Mouse (Mus musculus) midbrain, postnatal 0 days (tissue): ENCODE measurements at regions not wholly inside any gene's neighbourhood (a gene's known extent, or its start where the extent isn't known, plus 50 kb on each side); places are given as distances from the start of the nearest gene placed in this dataset.

Source experiments
- ATAC-seq: fragments of 200-750 bp; cut with Nextera tagmentation; 2 replicates; pipeline ENCODE4 v1.8.0; 2017; ENCODE audit warnings: moderate number of reproducible peaks, mild to moderate bottlenecking, moderate TSS enrichment, moderate library complexity; ENCODE audit not compliant: low FRiP score
- DNase-seq: peaks from one replicate; pipeline ENCODE4 v3.0.0-alpha.2; 2015; ENCODE audit warnings: low spot score
- H3K27ac ChIP-seq: fragments of 300-500 bp; sonication (generic); 2 replicates; pipeline ENCODE4 v1.5.1; 2014; ENCODE audit warnings: low read depth, mild to moderate bottlenecking, low read length, mixed read lengths
- H3K27me3 ChIP-seq: fragments of 300-500 bp; sonication (generic); 2 replicates; pipeline ENCODE4 v1.6.1; 2014; ENCODE audit warnings: low read length, control low read depth, mixed read lengths; ENCODE audit not compliant: insufficient read depth
- H3K36me3 ChIP-seq: fragments of 300-500 bp; sonication (generic); 2 replicates; pipeline ENCODE4 v1.6.1; 2014; ENCODE audit warnings: low read length, control low read depth, mixed read lengths; ENCODE audit not compliant: insufficient read depth
- H3K4me1 ChIP-seq: fragments of 300-500 bp; sonication (generic); 2 replicates; pipeline ENCODE4 v1.6.1; 2014; ENCODE audit warnings: mild to moderate bottlenecking, control low read depth, antibody characterized with exemption, low read length, mixed read lengths; ENCODE audit not compliant: insufficient read depth
- H3K4me2 ChIP-seq: fragments of 300-500 bp; sonication (generic); 2 replicates; pipeline ENCODE4 v1.6.1; 2014; ENCODE audit warnings: low read depth, mild to moderate bottlenecking, low read length, mixed read lengths; ENCODE audit not compliant: poor library complexity, severe bottlenecking
- H3K4me3 ChIP-seq: fragments of 300-500 bp; sonication (generic); 2 replicates; pipeline ENCODE4 v1.5.1; 2014; ENCODE audit warnings: low read depth, mild to moderate bottlenecking, low read length, moderate library complexity
- H3K9ac ChIP-seq: fragments of 300-500 bp; sonication (generic); replicated peaks from 2 replicates; pipeline ENCODE4 v1.6.1; 2014; ENCODE audit warnings: mild to moderate bottlenecking, low read length, moderate library complexity, mixed read lengths; ENCODE audit not compliant: poor library complexity, severe bottlenecking
- H3K9me3 ChIP-seq: fragments of 300-500 bp; sonication (generic); 2 replicates; pipeline ENCODE4 v1.6.1; 2016; ENCODE audit warnings: low read length, control low read depth
- CTCF ChIP-seq: IDR thresholded peaks from 2 replicates; pipeline ENCODE4 v1.5.1; 2016; ENCODE audit warnings: antibody characterized with exemption, mild to moderate bottlenecking
- WGBS: fragments of 180-500 bp; shearing (Covaris S2); extraction: QIAGEN DNeasy Blood & Tissue Kit; methylation state at CpG from one replicate; pipeline ENCODE4 v1.1.7; 2014; 5-methylcytosine and 5-hydroxymethylcytosine counted together

DNA sequence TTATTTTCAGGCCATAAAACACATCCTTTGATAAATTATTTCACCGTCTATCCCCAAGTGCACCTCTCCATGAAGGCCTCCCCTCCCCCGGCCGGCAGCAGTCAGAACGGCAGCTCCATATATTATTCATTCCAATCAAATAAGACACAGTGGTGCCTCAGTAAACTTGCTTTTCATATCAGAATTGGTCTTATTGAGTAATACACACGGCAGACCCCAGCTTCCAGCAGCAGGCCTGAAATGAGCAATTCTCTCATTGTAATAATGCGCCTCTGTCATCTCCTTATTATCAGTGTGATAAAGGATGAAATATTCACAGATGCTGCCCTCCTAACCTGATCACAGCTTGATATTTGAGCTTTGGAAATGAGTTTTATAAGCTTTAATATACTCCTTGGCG, 169.0 kb upstream of the 4930535I16Rik start:
- Histone ChIP-seq H3K4me1 (no peaks in the 10 kb centered on the region), H3K9me3 (no peaks in the 10 kb centered on the region), H3K9ac (no peak overlapping the region), H3K27me3 (no peaks in the 10 kb centered on the region), H3K4me2 (no peak overlapping the region), H3K4me3 (no peak overlapping the region), H3K27ac (no peak overlapping the region), H3K36me3 (no peaks in the 10 kb centered on the region)
- DNase-seq (no peak), ATAC-seq (no peak)
- no peak for TF ChIP-seq CTCF
- 53% methylated on average over 7 of the region's 7 CpGs for WGBS

DNA sequence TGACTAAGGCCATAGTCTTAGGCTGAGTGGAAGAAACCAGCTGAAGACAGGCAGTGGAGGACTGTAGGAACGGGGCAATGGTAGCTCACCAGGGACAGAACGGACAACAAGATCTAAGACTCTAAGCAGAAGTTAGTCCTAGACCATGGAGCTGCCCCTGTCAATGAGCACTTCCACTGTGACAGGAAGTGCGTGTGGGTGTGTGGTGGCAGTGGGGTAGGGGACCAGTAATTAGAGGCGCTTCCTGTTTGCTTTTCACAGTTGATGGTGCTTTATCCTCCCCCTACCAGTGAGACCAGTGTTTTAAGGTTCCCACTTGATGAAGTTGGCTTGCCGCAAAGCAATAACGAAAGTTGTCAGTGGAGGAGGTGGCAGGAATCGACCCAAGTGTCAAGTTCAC, 168.4 kb upstream of the 4930535I16Rik start:
- DNase-seq (no peak), ATAC-seq (no peak)
- Histone ChIP-seq H3K4me3 (no peak overlapping the region), H3K9me3 (no peaks in the 10 kb centered on the region), H3K4me2 (no peak overlapping the region), H3K27ac (no peak overlapping the region), H3K9ac (no peak overlapping the region), H3K36me3 (no peaks in the 10 kb centered on the region), H3K27me3 (no peaks in the 10 kb centered on the region), H3K4me1 (no peaks in the 10 kb centered on the region)
- TF ChIP-seq CTCF: no peak
- 78% methylated on average over 7 of the region's 7 CpGs for WGBS

DNA sequence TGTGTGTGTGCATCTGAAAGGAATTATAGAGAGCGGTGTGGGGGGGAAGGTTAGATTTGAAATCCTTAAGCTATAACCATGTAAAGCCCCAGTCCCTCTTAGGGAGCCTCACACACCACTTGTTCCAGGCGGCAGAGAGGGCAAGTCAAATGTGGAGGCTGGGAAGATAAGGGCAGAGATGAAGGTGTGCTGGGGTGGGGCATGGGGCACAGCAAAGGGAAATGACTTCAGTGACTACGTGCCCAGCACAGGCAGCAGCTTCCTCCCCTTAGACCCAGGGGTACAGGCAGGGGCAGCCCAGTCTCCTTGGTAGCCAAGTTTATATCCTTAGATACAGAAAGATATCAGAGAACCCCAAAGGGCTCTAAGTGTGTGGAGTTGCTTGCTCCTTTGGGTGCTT, 161.8 kb upstream of the 4930535I16Rik start:
- no peak for TF ChIP-seq CTCF

DNA sequence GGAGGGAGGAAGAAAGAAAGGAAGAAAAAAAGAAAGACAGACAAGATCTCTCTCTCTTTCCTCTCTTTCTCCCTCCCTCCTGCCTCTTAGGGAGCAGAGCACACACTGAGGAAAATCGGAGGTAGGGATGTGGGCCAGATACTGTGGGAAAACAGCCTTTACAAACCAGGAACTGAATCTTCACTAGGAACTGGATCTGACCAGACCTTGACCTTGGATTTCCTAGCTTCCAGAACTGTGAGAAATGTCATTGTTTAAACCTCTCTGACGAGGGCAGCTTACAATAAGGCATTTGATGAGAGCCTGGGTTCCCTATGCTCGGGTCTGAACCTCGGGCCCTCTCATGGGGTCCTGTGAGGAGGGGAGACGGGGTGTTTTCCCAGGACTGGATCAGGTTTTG, 157.7 kb upstream of the 4930535I16Rik start:
- no peaks in the 10 kb centered on the region for H3K9me3 ChIP-seq
- DNase-seq (no peak), ATAC-seq (no peak)
- no peak overlapping the region for H3K4me3 ChIP-seq
- 74% methylated on average over 5 of the region's 5 CpGs for WGBS
- no peaks in the 10 kb centered on the region for H3K36me3 ChIP-seq
- no peak overlapping the region for H3K4me2 ChIP-seq
- H3K4me1 ChIP-seq: no peaks in the 10 kb centered on the region
- no peaks in the 10 kb centered on the region for H3K27me3 ChIP-seq
- H3K9ac ChIP-seq: no peak overlapping the region
- no peak overlapping the region for H3K27ac ChIP-seq
- TF ChIP-seq CTCF: no peak

More for the DNA sequence above, 161.8 kb upstream of the 4930535I16Rik start:
- Histone ChIP-seq H3K27me3 (no peaks in the 10 kb centered on the region), H3K4me1 (no peaks in the 10 kb centered on the region), H3K4me3 (no peak overlapping the region), H3K9ac (no peak overlapping the region), H3K36me3 (no peaks in the 10 kb centered on the region), H3K4me2 (no peak overlapping the region), H3K9me3 (no peaks in the 10 kb centered on the region), H3K27ac (no peak overlapping the region)
- DNase-seq: no peak
- ATAC-seq: no peak
- WGBS: 82% methylated on average over 3 of the region's 3 CpGs

DNA sequence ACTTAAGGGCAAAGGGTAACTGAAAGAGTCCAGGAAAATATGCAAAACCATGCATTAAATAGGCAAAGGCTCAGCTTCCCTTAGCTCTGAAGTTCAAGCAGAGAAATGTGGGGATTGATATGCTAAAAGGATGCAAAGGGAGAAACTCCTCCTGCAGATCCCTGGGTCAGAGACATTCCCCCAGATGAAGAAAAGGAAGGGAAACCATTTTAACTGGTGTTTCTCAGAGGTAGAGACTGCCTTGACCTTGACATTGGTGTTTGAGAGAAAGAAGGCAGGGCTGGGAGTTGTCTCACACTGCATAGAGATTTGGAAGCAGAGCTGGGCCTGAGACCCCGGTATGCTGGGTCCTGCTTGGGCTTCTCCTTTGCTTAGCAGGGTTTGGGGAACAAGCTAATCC, 155.8 kb upstream of the 4930535I16Rik start:
- TF ChIP-seq CTCF: no peak
- Histone ChIP-seq H3K9me3 (no peaks in the 10 kb centered on the region), H3K4me1 (no peaks in the 10 kb centered on the region), H3K4me2 (no peak overlapping the region), H3K36me3 (no peaks in the 10 kb centered on the region), H3K27me3 (no peaks in the 10 kb centered on the region), H3K4me3 (no peak overlapping the region), H3K27ac (no peak overlapping the region), H3K9ac (no peak overlapping the region)
- no peak for ATAC-seq
- no peak for DNase-seq
- 76% methylated on average over 1 of the region's 1 CpGs for WGBS

DNA sequence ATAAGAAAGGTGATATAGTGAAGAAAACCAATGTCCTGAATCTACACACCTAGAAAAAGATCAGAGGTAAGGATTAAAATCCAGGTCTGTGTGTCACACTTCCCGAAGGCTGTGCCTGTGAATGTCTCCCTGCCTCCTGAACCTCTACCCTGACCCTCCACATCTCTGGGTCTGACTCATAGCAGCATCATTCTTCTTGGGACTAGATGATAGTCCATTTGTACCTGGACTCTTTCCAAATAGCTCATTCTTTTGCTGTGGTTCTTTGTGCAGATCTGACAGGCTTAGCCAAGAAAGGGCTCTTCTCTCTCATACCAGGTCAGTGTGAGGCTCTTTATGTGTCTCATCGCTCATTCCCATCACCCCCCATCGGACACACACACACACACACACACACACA, 146.8 kb upstream of the 4930535I16Rik start:
- Histone ChIP-seq H3K4me1 (no peaks in the 10 kb centered on the region), H3K27me3 (no peaks in the 10 kb centered on the region), H3K4me2 (no peak overlapping the region), H3K9me3 (no peaks in the 10 kb centered on the region), H3K9ac (no peak overlapping the region), H3K27ac (no peak overlapping the region), H3K4me3 (no peak overlapping the region), H3K36me3 (no peaks in the 10 kb centered on the region)
- no peak for ATAC-seq
- WGBS: 93% methylated on average over 3 of the region's 3 CpGs
- DNase-seq: no peak
- TF ChIP-seq CTCF: no peak
